Mouse (Mus musculus) mouse embryonic stem cell (cell line): ENCODE data around the gene Wasl.

Experiments used
- in situ Hi-C, 2 experiments: fragments of 300-500 bp; cut with MboI; formaldehyde crosslinking; loops; 1 replicate in 1 of 2; 3 replicates in 1 of 2; pipeline ENCODE4 v1.14.3; 2019 to 2020; ENCODE audit warnings: low sequenced_read_pairs in 2 of 2, low pct_unique_long_range_greater_than_20kb in 1 of 2, mixed read lengths in 1 of 2; ENCODE audit not compliant: unreplicated experiment in 1 of 2

Gene Wasl

GRCm38 (mm10) chr6:24609531-24609930 is 55.3 kb downstream of the Wasl start:
- in situ Hi-C loops: no loop called here

- in situ Hi-C loops: no loop called here
Observed at GRCm38 (mm10) chr6:24608682-24609081, 56.1 kb downstream of the Wasl start.

GRCm38 (mm10) chr6:24608129-24608528 is 56.7 kb downstream of the Wasl start:
- in situ Hi-C loops: no loop called here

GRCm38 (mm10) chr6:24607531-24607930 is 57.3 kb downstream of the Wasl start:
- in situ Hi-C loops: no loop called here

GRCm38 (mm10) chr6:24606512-24606911 is 58.3 kb downstream of the Wasl start:
- in situ Hi-C loops: no loop called here

- in situ Hi-C loops: no loop called here
Observed at GRCm38 (mm10) chr6:24605631-24606030, 59.2 kb downstream of the Wasl start.

- in situ Hi-C loops: no loop called here
Observed at GRCm38 (mm10) chr6:24604289-24604688, 60.5 kb downstream of the Wasl start.

GRCm38 (mm10) chr6:24602993-24603392 is 61.8 kb downstream of the Wasl start:
- in situ Hi-C loops: no loop called here

- in situ Hi-C loops: no loop called here
Observed at GRCm38 (mm10) chr6:24602351-24602750, 62.5 kb downstream of the Wasl start.

GRCm38 (mm10) chr6:24601668-24602067 is 63.1 kb downstream of the Wasl start:
- in situ Hi-C loops: no loop called here

- in situ Hi-C loops: no loop called here
Observed at GRCm38 (mm10) chr6:24600726-24601125, 64.1 kb downstream of the Wasl start.

GRCm38 (mm10) chr6:24600134-24600533 is 64.7 kb downstream of the Wasl start:
- in situ Hi-C loops: no loop called here

GRCm38 (mm10) chr6:24599639-24600038 is 65.2 kb downstream of the Wasl start:
- in situ Hi-C loops: no loop called here

GRCm38 (mm10) chr6:24599179-24599578 is 65.6 kb downstream of the Wasl start:
- in situ Hi-C loops: no loop called here

- in situ Hi-C loops: no loop called here
Observed at GRCm38 (mm10) chr6:24597500-24597899, 67.3 kb downstream of the Wasl start, which contains the start of gene Lmod2. TSS of gene Lmod2 (plus strand) at chr6:24597762.

- in situ Hi-C loops: no loop called here
Observed at GRCm38 (mm10) chr6:24591525-24592218, 73.1 kb downstream of the Wasl start.

- in situ Hi-C loops: no loop called here
Observed at GRCm38 (mm10) chr6:24590282-24590681, 74.5 kb downstream of the Wasl start.

- in situ Hi-C loops: no loop called here
Observed at GRCm38 (mm10) chr6:24586885-24587284, 77.9 kb downstream of the Wasl start.

- in situ Hi-C loops: no loop called here
Observed at GRCm38 (mm10) chr6:24585431-24586310, 79.1 kb downstream of the Wasl start.

- in situ Hi-C loops: no loop called here
Observed at GRCm38 (mm10) chr6:24583456-24583855, 81.4 kb downstream of the Wasl start.
